In genomic region chr3:136759446-136759845, GRCm38 (mm10) we compare ENCODE assay signal across 22 mouse cellular contexts.
"Had no signal": no experiment of that assay in that cellular context is flagged by ENCODE, and none has a peak within 500 bp of the region (broad histone marks: within the 10 kb centered on the region; RNA-seq: fewer than 3 reads in every experiment).

No protein-coding gene starts in this region.

- H3K9ac ChIP-seq: liver, embryonic 15.5 days; liver, postnatal 0 days; lung, embryonic 15.5 days; midbrain, embryonic 12.5 days; neural tube, embryonic 13.5 days; neural tube, embryonic 15.5 days had no signal

- H3K27ac ChIP-seq: liver, embryonic 15.5 days; lung, embryonic 15.5 days; midbrain, embryonic 10.5 days; midbrain, embryonic 12.5 days; neural tube, embryonic 13.5 days; neural tube, embryonic 15.5 days had no signal

- DNase-seq: liver, postnatal 0 days; lung, adult 2 months; lung, postnatal 14 days; lung, postnatal 4 days; midbrain, embryonic 14.5 days; retina, postnatal 1 day; right cerebral cortex, adult 18-20 months; right cerebral cortex, postnatal 25 days; right cerebral cortex, postnatal 4 days; spleen, adult 18-20 months; thymus, adult 2 months; thymus, postnatal 25 days; thymus, postnatal 4 days had no signal

- H3K9me3 ChIP-seq: liver, embryonic 15.5 days; lung, embryonic 15.5 days; midbrain, embryonic 10.5 days; midbrain, embryonic 12.5 days; neural tube, embryonic 13.5 days; neural tube, embryonic 15.5 days had no signal

- H3K27me3 ChIP-seq: liver, embryonic 15.5 days; lung, embryonic 15.5 days; midbrain, embryonic 12.5 days; neural tube, embryonic 13.5 days; neural tube, embryonic 15.5 days had no signal

- H3K36me3 ChIP-seq: liver, embryonic 15.5 days; lung, embryonic 15.5 days; midbrain, embryonic 10.5 days; midbrain, embryonic 12.5 days; neural tube, embryonic 13.5 days; neural tube, embryonic 15.5 days had no signal

- H3K4me2 ChIP-seq: liver, embryonic 15.5 days; lung, embryonic 15.5 days; midbrain, embryonic 12.5 days; neural tube, embryonic 13.5 days; neural tube, embryonic 15.5 days had no signal

- ATAC-seq: liver, postnatal 0 days; lung, postnatal 0 days; midbrain, embryonic 16.5 days had no signal

- H3K4me3 ChIP-seq: liver, embryonic 15.5 days; lung, embryonic 15.5 days; midbrain, embryonic 10.5 days; midbrain, embryonic 12.5 days; myocyte; neural tube, embryonic 13.5 days; neural tube, embryonic 15.5 days had no signal
